Mouse (Mus musculus) left cerebral cortex, postnatal 10 days (tissue): ENCODE data around the gene Arhgef3. TPM values are rescaled to one million over a fixed set of nuclear protein-coding genes. Genes with fewer than 3 reads are reported as not detected.
A peak's percentile ranks its signal among the peaks of the same experiment; 100 is the strongest.

ENCODE experiments used
- DNase-seq, 2 experiments: peaks; one replicate each; pipeline ENCODE4 v3.0.0; 2021 to 2022; ENCODE audit warnings: low spot score in 2 of 2, mixed read lengths in 1 of 2; ENCODE audit errors: extremely low spot score in 1 of 2
- intact Hi-C: fragments of 180-260 bp; cut with DNase I; formaldehyde crosslinking; loops from one replicate; pipeline ENCODE4 v1.15.1; 2025
- total RNA-seq, 2 experiments: library from RNA; stranded (reverse); gene quantifications; 2 replicates each; pipeline ENCODE4 v1.2.3; 2021

The Arhgef3 gene
- total RNA-seq, 2 experiments from 2014 or later, result 37.4 to 41.2 TPM

DNA sequence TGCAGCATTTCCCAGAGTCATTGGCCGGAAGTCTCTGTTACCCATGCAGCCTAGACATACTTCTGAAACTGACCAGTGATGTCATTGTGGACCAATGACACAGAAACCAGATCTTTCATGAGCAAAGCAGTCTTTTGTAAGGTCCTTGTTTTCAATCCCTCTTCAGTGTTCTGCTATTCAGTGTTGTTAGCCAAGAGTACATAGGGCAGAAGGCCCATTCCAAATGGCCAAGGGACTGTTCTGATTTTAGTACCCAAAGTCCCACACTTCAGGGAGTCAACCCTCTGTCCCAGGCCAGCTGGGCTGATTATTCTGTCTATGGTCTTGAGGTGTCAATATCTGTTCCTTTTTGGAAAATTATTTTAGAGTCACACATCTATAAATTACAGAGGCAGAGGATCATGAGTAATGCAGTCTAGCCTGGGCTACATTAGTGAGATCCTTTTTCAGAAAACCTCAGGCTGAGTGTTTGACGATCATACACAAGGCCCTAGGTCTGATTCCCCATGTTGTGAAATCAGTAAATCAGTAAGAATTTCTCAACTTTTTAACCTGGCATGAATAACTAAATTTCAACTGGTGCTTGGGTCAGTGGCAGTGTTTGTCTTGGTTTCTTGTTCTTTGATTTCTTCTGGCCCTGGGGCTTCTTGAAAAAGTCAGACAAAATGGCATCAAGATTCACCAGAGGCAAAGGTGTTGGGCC lies 97.2 kb downstream of the Arhgef3 start:
- intact Hi-C loops, result no loop called here
- no peak for DNase-seq

DNA sequence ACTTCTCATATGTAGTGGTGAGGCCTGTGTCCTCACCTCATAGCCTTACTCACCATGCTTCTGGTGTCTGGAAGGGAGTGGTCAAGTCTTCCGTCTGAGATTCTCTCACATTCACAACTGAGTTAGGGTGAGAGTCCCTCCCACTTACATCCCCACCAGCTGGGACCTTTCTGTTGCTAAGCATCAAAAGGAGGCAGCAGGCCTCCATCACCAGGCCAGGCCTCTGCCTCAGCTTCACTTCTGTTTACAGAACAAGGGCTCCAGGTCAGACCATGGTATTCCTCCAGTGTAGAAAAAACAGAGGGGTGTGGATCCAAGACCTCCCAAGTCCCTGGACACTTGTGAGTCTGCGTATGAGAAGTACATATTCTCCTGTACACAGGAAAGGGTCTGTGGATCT lies 99.5 kb downstream of the Arhgef3 start:
- DNase-seq, result no peak
- intact Hi-C loops, result no loop called here

DNA sequence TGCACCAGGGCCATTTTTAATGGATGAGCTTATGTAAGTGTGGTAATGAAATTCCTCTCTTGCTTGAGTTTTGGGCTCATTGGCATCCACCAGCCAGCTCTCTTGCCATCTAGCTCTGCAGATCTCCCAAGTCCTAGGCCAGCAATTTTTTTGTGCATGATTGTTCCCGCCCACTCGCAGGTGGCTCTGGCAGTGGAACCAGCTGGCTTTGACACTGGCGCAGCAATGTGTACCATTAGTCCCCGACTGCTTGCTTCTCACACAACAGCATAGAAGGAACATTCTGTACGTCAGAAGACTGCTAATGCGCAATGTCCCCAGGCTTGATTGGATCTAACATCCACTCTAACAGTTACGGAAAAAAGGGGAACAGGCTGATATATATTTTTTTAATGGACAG lies 105.0 kb downstream of the Arhgef3 start:
- intact Hi-C loops, result no loop called here
- DNase-seq, result peak in 1 of 2 experiments; percentile 22

DNA sequence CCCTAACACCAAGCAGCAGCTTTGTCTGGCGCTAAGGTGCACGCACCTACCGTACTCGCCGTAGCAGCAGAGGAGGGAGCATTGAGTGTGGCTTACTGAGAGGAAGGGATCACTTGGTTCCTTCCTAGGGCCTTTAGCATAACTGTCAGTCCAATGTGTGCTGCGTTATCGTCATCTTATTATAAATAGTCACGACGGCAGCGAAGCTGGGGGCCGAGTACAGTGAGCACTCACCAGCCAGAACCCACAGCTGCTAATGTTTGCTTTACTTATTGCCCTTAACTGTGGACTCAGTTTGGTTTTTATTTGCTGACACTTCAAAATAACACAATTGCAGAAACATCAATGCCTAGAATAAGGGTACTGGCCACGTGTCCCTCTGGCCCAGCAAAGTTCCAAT lies 105.6 kb downstream of the Arhgef3 start:
- intact Hi-C loops, result no loop called here

DNA sequence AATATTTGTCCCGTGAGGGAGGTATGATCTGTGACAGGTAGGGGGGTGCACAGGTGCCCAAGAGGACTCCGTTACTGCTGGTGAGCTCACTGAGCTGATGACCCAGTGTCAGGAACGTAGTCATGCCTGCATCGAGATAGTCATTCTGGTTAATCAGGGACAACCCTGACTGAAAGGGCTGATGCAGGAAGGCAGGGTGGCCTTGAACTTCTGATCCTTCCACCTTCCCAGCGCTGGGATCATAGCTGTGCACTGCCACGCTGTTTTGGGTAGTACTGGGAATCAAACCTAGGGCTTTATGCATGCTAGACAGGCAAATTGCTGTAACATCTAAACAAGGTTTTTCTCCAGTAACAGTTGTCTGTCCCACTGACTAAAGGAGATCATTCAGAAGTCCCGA lies 109.9 kb downstream of the Arhgef3 start:
- no peak for DNase-seq
- intact Hi-C loops, result no loop called here

More for the DNA sequence above, 105.6 kb downstream of the Arhgef3 start:
- DNase-seq, result no peak

DNA sequence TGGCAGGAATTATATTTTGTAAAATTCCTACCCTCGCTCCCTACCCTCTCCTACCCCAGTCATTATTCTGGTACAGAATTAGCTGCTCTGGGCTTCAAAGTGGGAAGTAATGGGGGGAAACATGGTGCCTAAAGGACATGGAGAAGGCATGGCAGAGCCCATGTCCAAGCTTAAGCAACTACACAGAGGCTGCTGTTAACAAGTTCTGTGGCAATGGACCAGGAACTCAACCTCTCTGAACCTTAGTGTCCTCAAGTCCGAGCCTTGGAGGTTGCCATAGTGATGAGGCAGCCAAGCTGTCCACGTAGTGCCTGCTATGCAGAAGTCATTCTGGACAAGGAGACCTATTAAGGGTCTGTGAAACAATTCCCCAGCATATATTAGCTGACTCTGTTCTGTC lies 111.6 kb downstream of the Arhgef3 start:
- intact Hi-C loops, result no loop called here
- no peak for DNase-seq

DNA sequence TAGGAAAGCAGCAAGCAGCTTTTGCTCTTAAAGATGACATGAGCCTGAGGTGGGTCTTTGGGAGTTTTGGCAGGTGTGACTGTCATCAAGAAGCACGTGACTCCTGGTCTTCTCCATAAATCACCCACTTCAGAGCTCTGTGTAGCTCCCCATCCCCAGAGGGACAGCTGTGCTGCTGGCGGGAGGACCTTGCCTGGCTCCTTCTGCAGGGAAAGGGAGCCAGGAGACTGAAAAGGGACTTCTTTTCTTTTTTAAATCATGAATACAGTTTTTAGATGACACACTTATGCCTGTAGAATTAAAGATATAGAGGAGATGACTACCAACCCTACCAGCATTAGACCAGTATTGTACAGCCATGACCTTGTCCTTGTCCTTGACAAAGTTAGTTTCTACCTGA lies 113.6 kb downstream of the Arhgef3 start:
- DNase-seq, result no peak

DNA sequence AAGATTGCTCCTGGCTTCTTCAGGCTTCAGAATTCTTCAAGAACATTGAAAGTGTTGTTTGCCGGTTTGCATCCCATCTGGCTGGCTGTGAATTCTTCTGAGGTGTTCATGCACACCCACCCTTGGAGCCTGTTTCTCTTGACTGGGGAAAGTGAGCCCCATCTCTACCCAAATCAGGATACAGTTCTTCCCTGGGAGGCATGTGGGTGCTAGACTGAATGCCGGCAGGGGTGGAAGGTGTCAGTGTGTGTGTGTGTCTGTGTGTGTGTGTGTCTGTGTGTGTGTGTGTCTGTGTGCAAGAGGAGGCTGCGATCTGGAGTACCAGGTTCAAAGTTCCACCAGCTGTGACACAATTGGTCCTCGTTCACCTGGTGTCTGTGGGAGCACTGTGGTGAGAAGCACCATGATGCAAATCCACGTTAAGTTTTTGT lies 114.3 kb downstream of the Arhgef3 start:
- intact Hi-C loops, result no loop called here
- peak in 1 of 2 experiments; percentile 21 for DNase-seq

More for the DNA sequence above, 113.6 kb downstream of the Arhgef3 start:
- intact Hi-C loops, result no loop called here

DNA sequence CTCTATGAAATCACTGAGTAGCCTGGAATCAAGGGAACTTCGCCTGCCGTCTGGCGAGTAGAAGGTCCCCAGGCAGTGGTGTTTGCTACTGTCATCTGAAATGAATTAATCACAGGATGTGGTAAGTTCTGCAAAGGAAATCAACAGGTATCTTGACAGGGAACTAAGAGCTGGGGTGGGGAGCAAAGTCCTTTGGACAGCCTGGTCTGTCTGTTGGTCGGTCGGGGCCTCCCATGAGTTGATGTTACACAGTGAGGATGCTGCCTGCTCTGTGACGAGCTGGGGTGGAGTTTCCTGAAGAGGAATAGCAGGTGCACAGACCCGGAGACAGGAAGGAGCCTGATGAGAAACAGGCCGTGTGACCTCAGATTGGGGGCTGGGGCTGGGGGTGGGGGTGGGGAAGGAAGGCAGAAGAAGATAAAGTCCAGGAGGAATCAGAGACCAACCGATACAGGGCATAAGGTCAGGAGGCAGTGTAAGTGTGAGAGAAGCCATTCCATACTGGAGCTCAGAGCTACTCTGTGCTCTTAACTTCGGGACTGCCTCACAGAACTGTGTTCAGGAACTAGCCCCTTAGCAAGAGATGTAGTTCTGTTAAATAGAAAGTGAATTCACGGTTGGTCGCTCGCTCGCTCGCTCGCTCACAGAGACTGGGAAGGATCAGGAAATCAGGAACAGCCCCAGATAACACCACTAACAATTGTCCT lies 114.9 kb downstream of the Arhgef3 start:
- intact Hi-C loops, result no loop called here
- DNase-seq, result peak in 1 of 2 experiments; percentile 40

DNA sequence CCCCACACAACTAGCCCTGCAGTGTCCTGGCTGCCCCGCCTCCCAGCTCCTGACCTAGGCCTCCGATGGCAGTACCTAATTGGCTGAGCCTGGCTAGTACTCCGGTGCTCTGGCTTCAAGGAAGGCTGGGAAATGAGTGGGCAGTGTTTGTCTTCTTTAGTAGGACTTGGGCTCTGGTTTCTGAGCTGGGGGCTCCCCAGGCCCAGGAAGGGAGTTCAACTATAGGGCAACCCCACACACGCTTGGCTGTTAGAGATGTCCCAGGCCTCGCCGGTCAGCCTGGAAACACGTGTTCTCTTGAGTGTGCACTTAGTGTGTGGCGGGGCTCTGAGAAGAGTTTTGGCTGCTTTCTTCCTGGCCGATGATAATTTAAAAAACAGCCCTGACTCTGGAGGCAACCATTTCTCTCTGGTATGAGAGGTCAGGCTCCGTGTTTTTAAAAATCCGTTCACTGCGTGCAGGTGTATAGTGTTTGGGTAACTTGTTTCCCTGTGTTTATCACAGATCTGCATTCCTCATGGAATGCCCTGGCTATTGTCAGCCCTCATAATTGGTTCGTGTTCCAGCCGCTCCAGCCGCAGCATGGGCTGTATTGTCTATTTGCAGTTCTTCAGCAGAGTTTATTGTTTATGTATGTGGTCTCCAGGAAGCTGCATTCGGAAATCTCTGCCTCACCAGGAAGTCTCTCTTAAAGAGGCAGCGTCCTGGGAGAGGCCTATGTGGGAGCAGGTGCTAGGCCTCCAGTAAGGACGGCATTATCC lies 115.7 kb downstream of the Arhgef3 start:
- intact Hi-C loops, result no loop called here
- DNase-seq, result peak in 1 of 2 experiments; percentile 58

DNA sequence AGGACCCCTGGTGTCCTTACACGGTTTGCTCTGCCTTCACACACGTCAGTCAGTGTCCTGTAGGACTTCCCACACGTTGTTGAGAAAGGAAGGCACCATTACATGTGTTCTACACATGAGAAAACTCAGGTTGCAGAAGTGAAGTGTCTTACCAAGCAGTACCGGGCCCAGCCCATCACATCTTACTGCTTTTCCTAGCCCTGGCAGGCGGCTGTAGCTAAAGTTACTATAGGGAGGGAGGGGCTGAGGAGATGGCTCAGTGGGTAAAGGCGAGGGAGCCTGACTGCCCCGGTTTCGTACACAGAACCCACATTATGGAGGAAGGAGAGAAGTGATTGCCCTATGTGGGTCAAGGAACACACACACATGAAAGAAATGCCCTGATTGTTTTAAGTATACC lies 116.8 kb downstream of the Arhgef3 start:
- no peak for DNase-seq
- intact Hi-C loops, result no loop called here

DNA sequence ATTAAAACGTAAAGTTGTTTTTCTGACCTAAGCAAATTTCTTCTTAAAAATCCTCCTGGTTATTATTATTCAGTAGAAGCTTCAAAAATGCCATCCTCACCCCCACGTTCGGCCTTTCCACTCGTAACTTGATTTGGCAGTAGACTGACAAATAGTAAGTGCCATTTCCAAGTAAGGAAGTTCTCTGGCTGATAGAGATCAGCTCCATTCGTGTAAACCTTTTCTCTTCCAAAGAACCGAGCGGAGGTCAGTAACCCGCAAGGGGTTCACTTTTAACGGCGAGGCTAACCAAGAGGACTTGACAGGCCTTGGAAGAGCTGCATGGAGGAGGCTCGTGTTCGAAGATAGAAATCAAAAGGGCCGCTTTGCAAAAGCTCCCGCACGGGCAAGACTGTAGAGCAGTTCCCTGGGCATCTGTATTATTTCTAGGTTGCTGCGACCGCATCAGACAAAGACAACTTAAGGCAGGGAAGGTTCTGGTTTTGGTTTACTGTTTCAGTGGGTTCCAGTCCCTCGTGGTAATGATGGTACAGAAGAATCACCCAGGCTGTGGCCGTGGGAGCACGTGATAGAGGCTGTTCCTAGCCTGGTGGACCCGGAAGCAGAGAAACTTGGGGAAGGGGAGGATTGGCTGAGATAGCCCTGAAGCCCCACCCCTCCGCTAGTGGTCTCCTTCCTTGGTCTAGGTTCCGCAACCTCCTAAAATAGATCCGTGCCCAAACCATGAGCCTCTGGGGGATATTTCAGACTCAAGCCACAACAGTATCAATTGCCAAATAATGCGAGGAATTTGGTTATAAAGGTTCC lies 117.5 kb downstream of the Arhgef3 start:
- DNase-seq, result no peak
- intact Hi-C loops, result no loop called here

DNA sequence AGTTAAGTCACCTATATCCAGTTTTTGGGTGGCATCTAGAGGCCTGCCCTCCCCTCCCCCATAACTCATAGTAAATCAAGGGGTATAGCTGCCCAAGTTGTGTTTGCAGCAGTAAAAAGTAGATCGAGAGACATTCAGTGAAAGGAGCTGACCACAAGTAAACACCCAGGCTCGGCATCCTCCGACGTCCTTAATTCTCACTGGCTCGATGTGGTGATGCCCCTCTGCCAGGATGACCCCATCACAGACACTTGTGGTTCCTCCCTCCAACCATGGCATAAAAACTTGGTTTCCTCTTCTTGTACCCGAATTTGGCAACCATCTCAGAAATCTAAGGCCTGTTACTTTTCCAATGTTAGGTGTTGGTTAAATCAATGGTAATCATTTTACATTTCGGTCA lies 118.4 kb downstream of the Arhgef3 start:
- DNase-seq, result no peak
- intact Hi-C loops, result no loop called here

DNA sequence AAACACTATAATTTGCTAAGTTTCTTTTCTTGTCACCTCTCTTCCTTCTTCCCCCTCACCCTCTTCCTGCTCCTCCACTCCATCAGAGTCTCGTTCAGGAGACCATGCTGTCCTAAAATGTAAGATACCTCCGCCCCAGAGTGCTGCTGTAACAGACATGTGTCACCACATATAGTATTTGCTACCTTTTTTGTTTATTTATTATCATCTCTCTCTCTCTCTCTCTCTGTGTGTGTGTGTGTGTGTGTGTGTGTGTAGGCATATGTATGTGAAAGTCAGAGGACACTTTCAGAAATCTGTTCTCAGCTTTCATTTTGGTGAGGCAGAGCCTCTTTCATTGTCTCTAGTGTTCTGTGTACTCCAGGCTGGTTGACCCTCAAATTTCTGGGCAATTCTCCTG lies 119.0 kb downstream of the Arhgef3 start:
- no peak for DNase-seq
- intact Hi-C loops, result no loop called here

DNA sequence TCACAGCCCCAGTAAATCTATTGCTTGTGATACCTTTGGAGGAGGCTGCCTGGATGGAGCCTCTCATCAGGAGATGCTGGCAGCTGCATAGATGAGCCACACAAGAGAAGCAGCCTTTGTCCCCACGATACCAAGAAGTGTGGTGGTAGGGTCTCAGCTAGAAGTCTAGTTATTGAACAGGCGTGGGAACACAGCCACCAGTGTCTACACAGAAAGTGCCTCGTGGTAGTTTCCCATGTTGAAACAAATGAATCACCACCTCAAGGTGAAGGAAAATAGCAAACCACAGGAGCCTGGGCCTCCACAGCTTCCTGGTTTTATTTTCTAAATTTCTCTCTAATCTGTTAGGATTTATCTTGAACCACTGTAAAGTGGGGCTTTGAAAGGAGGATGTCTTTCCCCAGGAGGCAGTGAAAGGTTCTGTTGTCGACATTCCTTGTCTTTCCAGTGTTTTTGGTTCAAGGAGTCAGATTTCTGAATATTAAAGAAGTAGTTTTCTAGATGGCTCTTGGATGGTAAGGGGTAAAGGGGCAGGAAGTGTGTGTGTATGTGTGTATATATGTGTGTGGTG lies 119.7 kb downstream of the Arhgef3 start:
- no peak for DNase-seq
- intact Hi-C loops, result no loop called here

DNA sequence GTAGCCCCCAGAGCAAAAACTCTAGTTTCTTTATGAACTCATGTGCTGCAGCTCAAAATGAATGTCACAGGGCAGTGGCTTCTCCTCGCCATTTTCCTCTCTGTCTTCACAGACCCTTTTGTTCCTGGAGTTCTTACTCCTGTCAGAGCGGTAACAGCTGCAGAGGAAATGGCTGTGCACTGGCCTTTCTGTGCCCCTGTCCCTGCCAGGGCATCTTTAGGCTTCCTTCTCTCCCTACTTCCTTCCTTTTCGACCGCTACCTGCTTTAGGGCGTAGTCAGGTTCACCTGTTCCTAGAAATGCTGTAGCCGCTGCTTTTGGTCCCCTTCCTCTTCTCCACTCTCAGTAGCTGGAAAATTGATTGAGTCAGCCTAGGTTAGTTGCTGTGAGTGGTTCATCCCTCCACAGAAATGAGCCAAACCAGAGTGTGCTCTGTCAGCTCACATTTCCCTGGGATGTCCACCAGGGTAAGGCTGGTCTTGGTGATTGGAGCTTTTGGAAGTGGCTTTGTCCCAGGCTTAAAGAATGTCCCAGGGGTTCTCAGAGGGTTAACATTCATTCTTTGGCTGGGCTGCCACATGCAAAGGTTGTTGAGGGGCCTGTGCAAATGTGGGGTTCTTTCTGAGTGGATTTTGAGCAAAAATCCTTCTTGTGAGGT lies 121.3 kb downstream of the Arhgef3 start:
- no peak for DNase-seq
- intact Hi-C loops, result no loop called here

DNA sequence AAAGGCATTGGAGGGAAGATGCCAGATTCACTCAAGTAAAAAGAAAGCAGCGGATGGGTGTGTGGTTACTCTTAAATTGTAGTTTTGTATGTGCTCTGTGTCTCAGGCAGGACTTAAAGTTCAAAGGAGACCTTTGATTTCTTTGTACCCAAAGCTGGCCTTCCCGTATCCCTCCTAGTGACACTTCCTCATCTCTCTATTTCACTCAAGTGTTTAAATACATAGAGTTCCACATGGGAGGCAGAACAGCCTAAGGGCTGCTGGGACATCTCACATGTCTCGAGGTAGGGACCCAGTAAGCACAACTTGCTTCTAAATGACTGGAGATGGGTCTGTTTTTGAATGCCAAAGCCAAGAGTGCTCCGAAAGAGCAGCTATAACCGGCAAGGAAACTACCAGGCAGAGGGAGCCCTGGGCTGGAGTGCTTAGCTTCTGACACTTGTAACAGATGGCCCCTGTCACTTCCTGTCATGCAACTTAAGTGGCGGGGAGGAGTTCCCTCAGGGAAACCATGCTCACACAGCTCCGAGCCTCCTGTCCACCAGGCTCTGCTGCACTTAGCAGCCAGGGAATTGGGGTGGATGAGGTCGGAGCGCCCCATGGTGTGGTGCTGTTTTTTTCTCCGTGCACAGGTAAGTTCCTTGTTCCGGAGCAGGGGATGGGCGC lies 123.0 kb downstream of the Arhgef3 start:
- intact Hi-C loops, result no loop called here

More for the DNA sequence above, 123.0 kb downstream of the Arhgef3 start:
- peak in 1 of 2 experiments; percentile 49 for DNase-seq
